Mouse (Mus musculus): Measurements from ENCODE around the gene Mpp1.

DNA sequence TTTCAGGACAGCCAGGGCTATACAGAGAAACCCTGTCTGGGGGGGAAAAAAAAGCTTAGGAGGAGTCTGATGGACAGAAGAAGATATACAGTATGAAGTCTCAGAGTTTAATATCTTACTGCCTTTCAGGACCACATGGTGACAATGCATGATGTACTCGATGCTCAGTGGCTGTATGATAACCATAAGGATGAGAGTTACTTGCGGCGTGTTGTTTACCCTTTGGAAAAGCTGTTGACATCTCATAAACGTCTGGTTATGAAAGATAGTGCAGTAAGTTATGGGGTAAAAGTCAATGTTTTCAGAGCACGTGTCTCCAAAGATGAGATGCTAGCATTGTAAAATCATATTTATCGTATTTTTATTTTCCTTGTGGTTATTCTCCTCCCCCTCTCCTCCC is 28.5 kb downstream of the Mpp1 start:
- TF ChIP-seq CTCF (IDR thresholded peaks at IDR 0.05; ENCODE audit: low read depth, low read length): no peak
- TF ChIP-seq GATA2 (IDR thresholded peaks at IDR 0.05; ENCODE audit: borderline replicate concordance, low read depth, low read length): no peak
